Mouse (Mus musculus) embryonic fibroblast, embryonic 13.5 days (primary cell): Measurements from ENCODE around the gene Palld.

ENCODE experiments used
- CTCF ChIP-seq: IDR thresholded peaks from 2 replicates; pipeline ENCODE4 v1.5.1; 2011; ENCODE audit warnings: mild to moderate bottlenecking, control low read depth, low read length, moderate library complexity, borderline replicate concordance; ENCODE audit not compliant: insufficient read depth
- POLR2A ChIP-seq: IDR thresholded peaks from 2 replicates; pipeline ENCODE4 v1.6.1; 2011; ENCODE audit warnings: low read depth, mild to moderate bottlenecking, control low read depth, low read length, moderate library complexity

GRCm38 (mm10) chr8:61844992-61845391, 57.5 kb downstream of the Palld start:
- TF ChIP-seq CTCF (no peak), POLR2A (no peak)
